Comparison of ENCODE assay signal across 12 mouse cellular contexts in the genomic region with DNA sequence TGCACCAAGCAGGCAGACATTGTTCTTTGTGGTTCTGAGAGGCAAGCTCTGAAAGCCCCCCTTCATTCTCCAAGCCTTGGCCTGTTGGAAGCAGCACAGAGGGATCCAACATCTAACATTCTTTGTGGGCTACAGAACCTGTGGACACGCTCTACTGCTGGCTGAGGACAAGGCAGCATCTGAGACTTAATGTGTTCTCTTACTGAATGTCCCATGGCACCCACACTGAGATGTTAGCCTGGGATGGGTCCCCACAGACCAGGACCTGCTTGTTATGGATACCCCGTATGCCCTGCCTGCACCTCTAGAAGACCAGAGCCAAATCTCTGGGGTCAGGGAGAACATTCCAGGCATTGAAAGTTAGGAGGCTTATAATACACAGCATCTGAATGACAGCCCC. TPM values are rescaled to one million over a fixed set of nuclear protein-coding genes. Genes with fewer than 3 reads are reported as not detected.
DNase-seq lines count a peak whose midpoint lies in the region; ATAC-seq lines count a peak whose summit lies in the region.
"Had no signal": no experiment of that assay in that cellular context is flagged by ENCODE, and none has a peak within 500 bp of the region (broad histone marks: within the 10 kb centered on the region; RNA-seq: fewer than 3 reads in every experiment).

No protein-coding gene starts in this region.

- no peaks in the 10 kb centered on the region for H3K27me3 ChIP-seq in forebrain, embryonic 13.5 days
- H3K27me3 ChIP-seq in forebrain, embryonic 12.5 days, result no peaks in the 10 kb centered on the region
- no peaks in the 10 kb centered on the region for H3K27me3 ChIP-seq in hindbrain, embryonic 15.5 days
- no peaks in the 10 kb centered on the region for H3K27me3 ChIP-seq in hindbrain, embryonic 16.5 days (replicated peaks; ENCODE audit: control insufficient read depth, insufficient read depth, low read length)
- H3K27me3 ChIP-seq in midbrain, embryonic 11.5 days (ENCODE audit: control insufficient read depth, insufficient read depth, low read length), result no peaks in the 10 kb centered on the region
- no peaks in the 10 kb centered on the region for H3K27me3 ChIP-seq in midbrain, embryonic 14.5 days (ENCODE audit: control insufficient read depth, insufficient read depth, low read length)
- H3K27me3 ChIP-seq in embryonic facial prominence, embryonic 10.5 days (replicated peaks; ENCODE audit: low read depth, poor library complexity, severe bottlenecking), result no peaks in the 10 kb centered on the region
- H3K27me3 ChIP-seq: heart, embryonic 12.5 days; neural tube, embryonic 12.5 days had no signal

- H3K4me1 ChIP-seq in forebrain, embryonic 13.5 days, result no peaks in the 10 kb centered on the region
- H3K4me1 ChIP-seq in forebrain, embryonic 12.5 days, result no peaks in the 10 kb centered on the region
- no peaks in the 10 kb centered on the region for H3K4me1 ChIP-seq in hindbrain, embryonic 15.5 days (replicated peaks)
- no peaks in the 10 kb centered on the region for H3K4me1 ChIP-seq in hindbrain, embryonic 16.5 days (ENCODE audit: control insufficient read depth, insufficient read depth, low read depth, low read length)
- no peaks in the 10 kb centered on the region for H3K4me1 ChIP-seq in midbrain, embryonic 11.5 days (ENCODE audit: control insufficient read depth, insufficient read depth, low read length)
- no peaks in the 10 kb centered on the region for H3K4me1 ChIP-seq in midbrain, embryonic 14.5 days (ENCODE audit: control insufficient read depth, insufficient read depth, low read length)
- H3K4me1 ChIP-seq in embryonic facial prominence, embryonic 10.5 days, result peaks cover 7% of the 10 kb centered on the region
- H3K4me1 ChIP-seq: neural tube, embryonic 12.5 days had no signal

- H3K27ac ChIP-seq in forebrain, embryonic 13.5 days, result no peak overlapping the region
- no peak overlapping the region for H3K27ac ChIP-seq in forebrain, embryonic 12.5 days
- no peak overlapping the region for H3K27ac ChIP-seq in hindbrain, embryonic 15.5 days (replicated peaks)
- no peak overlapping the region for H3K27ac ChIP-seq in hindbrain, embryonic 16.5 days (ENCODE audit: low read depth, low read length)
- no peak overlapping the region for H3K27ac ChIP-seq in midbrain, embryonic 11.5 days (ENCODE audit: low read depth, low read length)
- H3K27ac ChIP-seq in midbrain, embryonic 14.5 days (replicated peaks; ENCODE audit: low read depth, low read length), result no peak overlapping the region
- H3K27ac ChIP-seq in embryonic facial prominence, embryonic 10.5 days (replicated peaks), result 0 out of 2 replicates have a peak overlapping the region, but pooled peaks have one; percentile 3
- H3K27ac ChIP-seq: liver, embryonic 14.5 days; macrophage; neural tube, embryonic 12.5 days had no signal

- DNase-seq in midbrain, embryonic 11.5 days (ENCODE audit: low spot score, missing footprints), result no peak
- no peak for DNase-seq in midbrain, embryonic 14.5 days
- no peak for DNase-seq in embryonic facial prominence, embryonic 10.5 days (ENCODE audit: low spot score)
- no peak for DNase-seq in adrenal gland, adult 8-10 months

- no peak overlapping the region for H3K4me3 ChIP-seq in forebrain, embryonic 13.5 days
- H3K4me3 ChIP-seq in forebrain, embryonic 12.5 days (replicated peaks), result no peak overlapping the region
- H3K4me3 ChIP-seq in hindbrain, embryonic 15.5 days, result no peak overlapping the region
- H3K4me3 ChIP-seq in hindbrain, embryonic 16.5 days (ENCODE audit: low read length), result no peak overlapping the region
- H3K4me3 ChIP-seq in midbrain, embryonic 11.5 days (ENCODE audit: low read depth, low read length), result no peak overlapping the region
- H3K4me3 ChIP-seq in midbrain, embryonic 14.5 days (replicated peaks; ENCODE audit: low read depth, low read length), result no peak overlapping the region
- H3K4me3 ChIP-seq in embryonic facial prominence, embryonic 10.5 days, result no peak overlapping the region
- H3K4me3 ChIP-seq: heart, embryonic 12.5 days; neural tube, embryonic 12.5 days had no signal

- H3K9me3 ChIP-seq in forebrain, embryonic 13.5 days (replicated peaks), result no peaks in the 10 kb centered on the region
- no peaks in the 10 kb centered on the region for H3K9me3 ChIP-seq in forebrain, embryonic 12.5 days
- H3K9me3 ChIP-seq in hindbrain, embryonic 15.5 days, result no peaks in the 10 kb centered on the region
- no peaks in the 10 kb centered on the region for H3K9me3 ChIP-seq in hindbrain, embryonic 16.5 days (ENCODE audit: control insufficient read depth, low read length)
- H3K9me3 ChIP-seq in midbrain, embryonic 11.5 days (ENCODE audit: control insufficient read depth, low read length), result no peaks in the 10 kb centered on the region
- H3K9me3 ChIP-seq in midbrain, embryonic 14.5 days (ENCODE audit: control insufficient read depth, low read length), result no peaks in the 10 kb centered on the region
- no peaks in the 10 kb centered on the region for H3K9me3 ChIP-seq in embryonic facial prominence, embryonic 10.5 days
- H3K9me3 ChIP-seq: heart, embryonic 12.5 days; neural tube, embryonic 12.5 days had no signal

- H3K36me3 ChIP-seq in forebrain, embryonic 13.5 days (ENCODE audit: poor library complexity, severe bottlenecking), result peaks cover 17% of the 10 kb centered on the region
- peaks cover 20% of the 10 kb centered on the region for H3K36me3 ChIP-seq in forebrain, embryonic 12.5 days (replicated peaks)
- H3K36me3 ChIP-seq in hindbrain, embryonic 15.5 days, result peaks cover 17% of the 10 kb centered on the region
- H3K36me3 ChIP-seq in hindbrain, embryonic 16.5 days (ENCODE audit: control insufficient read depth, insufficient read depth, low read length), result peaks cover 6% of the 10 kb centered on the region
- H3K36me3 ChIP-seq in midbrain, embryonic 11.5 days (ENCODE audit: control insufficient read depth, insufficient read depth, low read length), result peaks cover 4% of the 10 kb centered on the region; the same call in 1 of the 2 replicates
- H3K36me3 ChIP-seq in midbrain, embryonic 14.5 days (ENCODE audit: control insufficient read depth, insufficient read depth, low read length), result peaks cover 19% of the 10 kb centered on the region
- peaks cover 51% of the 10 kb centered on the region for H3K36me3 ChIP-seq in embryonic facial prominence, embryonic 10.5 days (replicated peaks)

- ATAC-seq in forebrain, embryonic 13.5 days, result 0 out of 2 replicates have a peak, but pooled peaks have one; percentile 9
- no peak for ATAC-seq in forebrain, embryonic 12.5 days (ENCODE audit: low FRiP score)
- 0 out of 2 replicates have a peak, but pooled peaks have one; percentile 35 for ATAC-seq in hindbrain, embryonic 15.5 days (ENCODE audit: low FRiP score, low read depth)
- ATAC-seq in hindbrain, embryonic 16.5 days, result no peak
- peak; percentile 40; the same call in 1 of the 2 replicates for ATAC-seq in midbrain, embryonic 11.5 days (ENCODE audit: low FRiP score)
- ATAC-seq in midbrain, embryonic 14.5 days (ENCODE audit: low FRiP score, low TSS enrichment), result no peak

- no peak overlapping the region for H3K9ac ChIP-seq in forebrain, embryonic 13.5 days
- no peak overlapping the region for H3K9ac ChIP-seq in forebrain, embryonic 12.5 days
- no peak overlapping the region for H3K9ac ChIP-seq in hindbrain, embryonic 15.5 days
- no peak overlapping the region for H3K9ac ChIP-seq in hindbrain, embryonic 16.5 days (ENCODE audit: low read depth, low read length)
- no peak overlapping the region for H3K9ac ChIP-seq in midbrain, embryonic 11.5 days (ENCODE audit: low read length)
- no peak overlapping the region for H3K9ac ChIP-seq in midbrain, embryonic 14.5 days (replicated peaks; ENCODE audit: low read length)
- H3K9ac ChIP-seq: heart, embryonic 12.5 days; liver, embryonic 14.5 days; neural tube, embryonic 12.5 days had no signal

- WGBS in forebrain, embryonic 13.5 days, result 88% methylated on average over 2 of the region's 2 CpGs
- WGBS in forebrain, embryonic 12.5 days, result 86% methylated on average over 2 of the region's 2 CpGs
- 83% methylated on average over 2 of the region's 2 CpGs for WGBS in hindbrain, embryonic 15.5 days
- 93% methylated on average over 2 of the region's 2 CpGs for WGBS in hindbrain, embryonic 16.5 days
- 88% methylated on average over 2 of the region's 2 CpGs for WGBS in midbrain, embryonic 11.5 days
- WGBS in midbrain, embryonic 14.5 days, result 88% methylated on average over 2 of the region's 2 CpGs
- 88% methylated on average over 2 of the region's 2 CpGs for WGBS in embryonic facial prominence, embryonic 10.5 days

- no peak overlapping the region for H3K4me2 ChIP-seq in forebrain, embryonic 13.5 days
- no peak overlapping the region for H3K4me2 ChIP-seq in forebrain, embryonic 12.5 days
- H3K4me2 ChIP-seq in hindbrain, embryonic 15.5 days, result no peak overlapping the region
- no peak overlapping the region for H3K4me2 ChIP-seq in hindbrain, embryonic 16.5 days (ENCODE audit: low read length)
- no peak overlapping the region for H3K4me2 ChIP-seq in midbrain, embryonic 11.5 days
- no peak overlapping the region for H3K4me2 ChIP-seq in midbrain, embryonic 14.5 days (ENCODE audit: low read length)
- H3K4me2 ChIP-seq: heart, embryonic 12.5 days; neural tube, embryonic 12.5 days had no signal

RNA-seq across cellular contexts. Expression of gene Itm2c, which starts 40.2 kb away (rescaled TPM):
- polyA plus RNA-seq in forebrain, embryonic 13.5 days (2015; fragmentation: Nextera tagmentation; extraction: Ambion mirVana), result 124 and 129 TPM in 2 replicates
- 116 and 119 TPM in 2 replicates for polyA plus RNA-seq in forebrain, embryonic 12.5 days (2016; fragmentation: Nextera tagmentation; extraction: Ambion mirVana)
- 204 TPM in 2 replicates for polyA plus RNA-seq in hindbrain, embryonic 15.5 days (2015; fragmentation: Nextera tagmentation; extraction: Ambion mirVana)
- 223 and 225 TPM in 2 replicates for polyA plus RNA-seq in hindbrain, embryonic 16.5 days (2015; fragmentation: Nextera tagmentation; extraction: Ambion mirVana)
- 78.1 and 78.7 TPM in 2 replicates for polyA plus RNA-seq in midbrain, embryonic 11.5 days (2014; fragmentation: Nextera tagmentation; extraction: Ambion mirVana)
- 136 and 176 TPM in 2 replicates for polyA plus RNA-seq in midbrain, embryonic 14.5 days (2014; fragmentation: Nextera tagmentation; extraction: Ambion mirVana)
- 168 and 177 TPM in 2 replicates for polyA plus RNA-seq in embryonic facial prominence, embryonic 10.5 days (2016; fragmentation: Nextera tagmentation; extraction: Ambion mirVana)
- total RNA-seq in adrenal gland, adult 8-10 months (2022), result 100 to 1,000 TPM; 674 to 963 (median 811) TPM

Comparison
In these comparisons a context has a peak if more than half of its experiments do, and no peak if none do; other contexts are left out.
1. ATAC-seq: peak in forebrain, embryonic 13.5 days (single experiment), hindbrain, embryonic 15.5 days (single experiment) and midbrain, embryonic 11.5 days (single experiment); none in forebrain, embryonic 12.5 days (single experiment), hindbrain, embryonic 16.5 days (single experiment) and midbrain, embryonic 14.5 days (single experiment).